Mouse (Mus musculus) lung, adult 2 months (tissue): ENCODE results near the gene Ptrh1. TPM values are rescaled to one million over a fixed set of nuclear protein-coding genes. Genes with fewer than 3 reads are reported as not detected.

Experiments used
- DNase-seq: peaks from one replicate; pipeline ENCODE4 v3.0.0; 2022
- H3K4me1 ChIP-seq: fragments of 200-500 bp; 2 replicates; pipeline ENCODE4 v1.6.1; 2011; ENCODE audit warnings: low read length; ENCODE audit not compliant: control insufficient read depth, insufficient read depth
- H3K4me3 ChIP-seq: fragments of 200-500 bp; replicated peaks from 2 replicates; pipeline ENCODE3; 2011; ENCODE audit warnings: low read depth, mild to moderate bottlenecking, control low read depth, low read length; ENCODE audit errors: extremely low read depth
- CTCF ChIP-seq: fragments of 200-500 bp; IDR thresholded peaks from 2 replicates; pipeline ENCODE4 v1.5.1; 2011; ENCODE audit warnings: mild to moderate bottlenecking, low read length, control low read depth; ENCODE audit not compliant: insufficient read depth
- POLR2A ChIP-seq: fragments of 200-500 bp; IDR thresholded peaks from 2 replicates; pipeline ENCODE4 v1.6.1; 2011; ENCODE audit warnings: low read depth, mild to moderate bottlenecking, control low read depth, low read length, borderline replicate concordance; ENCODE audit errors: extremely low read depth
- WGBS: fragments of 180-500 bp; shearing (Covaris S2); methylation state at CpG from one replicate; pipeline ENCODE4 v1.1.7; 2018; 5-methylcytosine and 5-hydroxymethylcytosine counted together
- polyA plus RNA-seq: library from polyadenylated mRNA; depleted of rRNA; stranded (reverse); fragments of >200 nt; gene quantifications from 2 replicates; pipeline ENCODE4 v1.2.3, GENCODE M21; 2012; rRNA removed

The Ptrh1 gene
- polyA plus RNA-seq, 1 experiment: 10.7 TPM

- Histone ChIP-seq H3K4me3 (no peak overlapping the region), H3K4me1 (peaks cover 6% of the 10 kb centered on the region; the same call in 1 of the 2 replicates)
- 93% methylated on average over 6 of the region's 6 CpGs for WGBS
- no peak for DNase-seq
- no peak for TF ChIP-seq CTCF
- no peak for TF ChIP-seq POLR2A
Observed at GRCm38 (mm10) chr2:32825796-32826195, 50.2 kb downstream of the Ptrh1 start.

Other genes starting within 250 kb of the Ptrh1 start
- gene Fam102a, start 240.5 kb upstream of the Ptrh1 start, polyA plus RNA-seq: 23.7 and 24.0 TPM in 2 replicates
- gene Dpm2, start 204.9 kb upstream of the Ptrh1 start, polyA plus RNA-seq: 116 and 118 TPM in 2 replicates
- gene Pip5kl1, start 201.0 kb upstream of the Ptrh1 start, polyA plus RNA-seq: 0.12 and 0.55 TPM in 2 replicates
- gene 9430097D07Rik, start 200.1 kb upstream of the Ptrh1 start, polyA plus RNA-seq: not detected in 2 replicates
- 39.5 and 40.4 TPM in 2 replicates for gene St6galnac4, start 188.7 kb upstream of the Ptrh1 start, polyA plus RNA-seq
- 59.0 and 59.8 TPM in 2 replicates for gene St6galnac6, start 176.1 kb upstream of the Ptrh1 start, polyA plus RNA-seq
- 27.6 and 65.9 TPM in 2 replicates for gene Ak1, start 154.0 kb upstream of the Ptrh1 start, polyA plus RNA-seq
- gene Eng, start 129.2 kb upstream of the Ptrh1 start, polyA plus RNA-seq: 713 and 858 TPM in 2 replicates
- 42.1 and 42.3 TPM in 2 replicates for gene Fpgs, start 71.6 kb upstream of the Ptrh1 start, polyA plus RNA-seq
- gene Cdk9, start 62.7 kb upstream of the Ptrh1 start, polyA plus RNA-seq: 103 and 137 TPM in 2 replicates
- 167 and 260 TPM in 2 replicates for gene Sh2d3c, start 54.7 kb upstream of the Ptrh1 start, polyA plus RNA-seq
- 0.18 and 0.41 TPM in 2 replicates for gene 6330409D20Rik, start 34.8 kb upstream of the Ptrh1 start, polyA plus RNA-seq
- gene Tor2a, start 18.6 kb upstream of the Ptrh1 start, polyA plus RNA-seq: 65.3 and 67.8 TPM in 2 replicates
- gene Ttc16, start 153 bp upstream of the Ptrh1 start, polyA plus RNA-seq: 9.7 and 12.0 TPM in 2 replicates
- gene Cfap157, start 8.6 kb downstream of the Ptrh1 start, polyA plus RNA-seq: 2.1 and 2.4 TPM in 2 replicates
- 26.3 and 37.9 TPM in 2 replicates for gene Stxbp1, start 71.5 kb downstream of the Ptrh1 start, polyA plus RNA-seq
- gene Fam129b, start 100.3 kb downstream of the Ptrh1 start, polyA plus RNA-seq: 205 and 224 TPM in 2 replicates
- 190 and 241 TPM in 2 replicates for gene Rpl12, start 185.8 kb downstream of the Ptrh1 start, polyA plus RNA-seq
- 17.4 and 18.4 TPM in 2 replicates for gene Lrsam1, start 185.8 kb downstream of the Ptrh1 start, polyA plus RNA-seq
- gene Slc2a8, start 206.3 kb downstream of the Ptrh1 start, polyA plus RNA-seq: 48.4 and 65.1 TPM in 2 replicates